Mouse (Mus musculus): ENCODE measurements around the gene Fam129a.

Gene Fam129a

GRCm38 (mm10) chr1:151610621-151611020 is 39.6 kb downstream of the Fam129a start:
- POLR2A ChIA-PET, result interaction anchor here in 2 of 4 experiments (0.9 to 1.3 kb wide), 2 partner anchors 9 kb away, joined by 3 read pairs; no protein-coding TSS in a partner anchor
- CTCF ChIA-PET, result no interaction called here

GRCm38 (mm10) chr1:151614320-151614935 is 43.4 kb downstream of the Fam129a start:
- POLR2A ChIA-PET, result no interaction called here

GRCm38 (mm10) chr1:151615625-151616024 is 44.6 kb downstream of the Fam129a start:
- POLR2A ChIA-PET, result no interaction called here
- CTCF ChIA-PET, result interaction anchor here in 1 of 4 experiments (0.5 kb wide), 1 partner anchor 8 kb away, joined by 3 read pairs; no protein-coding TSS in a partner anchor

More at GRCm38 (mm10) chr1:151614320-151614935, 43.4 kb downstream of the Fam129a start:
- CTCF ChIA-PET, result no interaction called here

GRCm38 (mm10) chr1:151616555-151617205 is 45.7 kb downstream of the Fam129a start:
- ChIA-PET CTCF (no interaction called here), POLR2A (no interaction called here)

- POLR2A ChIA-PET, result interaction anchor here in 1 of 4 experiments (0.9 to 1.6 kb wide), 3 partner anchors 12 to 40 kb away, joined by 3 to 4 read pairs (median 3); no protein-coding TSS in a partner anchor
- CTCF ChIA-PET, result interaction anchor here in 1 of 4 experiments (1.2 kb wide), 1 partner anchor 54 kb away, joined by 3 read pairs; no protein-coding TSS in a partner anchor
Measured at GRCm38 (mm10) chr1:151618251-151618650, 47.3 kb downstream of the Fam129a start.

- CTCF ChIA-PET, result interaction anchor here in 1 of 4 experiments (1.2 kb wide), 1 partner anchor 55 kb away, joined by 3 read pairs; no protein-coding TSS in a partner anchor
- POLR2A ChIA-PET, result interaction anchor here in 3 of 4 experiments (0.5 to 1.6 kb wide), 10 partner anchors 9 to 941 kb away, joined by 3 to 9 read pairs (median 3); partner anchors contain the start of gene 1700025G04Rik (in 1 of the 3)
Measured at GRCm38 (mm10) chr1:151619281-151619711, 48.3 kb downstream of the Fam129a start.

GRCm38 (mm10) chr1:151620730-151621129 is 49.7 kb downstream of the Fam129a start:
- ChIA-PET CTCF (no interaction called here), POLR2A (interaction anchor here in 2 of 4 experiments (1.1 to 1.2 kb wide), 2 partner anchors 10 to 60 kb away, joined by 3 read pairs; no protein-coding TSS in a partner anchor)

- POLR2A ChIA-PET, result no interaction called here
- CTCF ChIA-PET, result no interaction called here
Measured at GRCm38 (mm10) chr1:151624442-151625226, 53.6 kb downstream of the Fam129a start.

- POLR2A ChIA-PET, result no interaction called here
Measured at GRCm38 (mm10) chr1:151625260-151625659, 54.3 kb downstream of the Fam129a start.

GRCm38 (mm10) chr1:151625690-151626089 is 54.7 kb downstream of the Fam129a start:
- POLR2A ChIA-PET, result no interaction called here
- CTCF ChIA-PET, result no interaction called here

More at GRCm38 (mm10) chr1:151625260-151625659, 54.3 kb downstream of the Fam129a start:
- CTCF ChIA-PET, result no interaction called here

- CTCF ChIA-PET, result no interaction called here
- POLR2A ChIA-PET, result interaction anchor here in 1 of 4 experiments (1.4 kb wide), 1 partner anchor 30 kb away, joined by 3 read pairs; no protein-coding TSS in a partner anchor
Measured at GRCm38 (mm10) chr1:151626631-151627030, 55.6 kb downstream of the Fam129a start.

- CTCF ChIA-PET, result interaction anchor here in 1 of 4 experiments (0.6 kb wide), 1 partner anchor 182 kb away, joined by 9 read pairs; no protein-coding TSS in a partner anchor
Measured at GRCm38 (mm10) chr1:151627141-151627540, 56.2 kb downstream of the Fam129a start.

GRCm38 (mm10) chr1:151629591-151630250 is 58.7 kb downstream of the Fam129a start:
- CTCF ChIA-PET, result interaction anchor here in 1 of 4 experiments (0.7 kb wide), 1 partner anchor 301 kb away, joined by 3 read pairs; no protein-coding TSS in a partner anchor

More at GRCm38 (mm10) chr1:151627141-151627540, 56.2 kb downstream of the Fam129a start:
- POLR2A ChIA-PET, result interaction anchor here in 2 of 4 experiments (0.5 to 1.4 kb wide), 6 partner anchors 11 to 619 kb away, joined by 3 to 4 read pairs (median 3); no protein-coding TSS in a partner anchor

GRCm38 (mm10) chr1:151630251-151630628 is 59.3 kb downstream of the Fam129a start:
- POLR2A ChIA-PET, result interaction anchor here in 1 of 4 experiments (0.5 kb wide), 1 partner anchor 496 kb away, joined by 3 read pairs; no protein-coding TSS in a partner anchor
- CTCF ChIA-PET, result interaction anchor here in 1 of 4 experiments (0.7 kb wide), 1 partner anchor 300 kb away, joined by 3 read pairs; no protein-coding TSS in a partner anchor

More at GRCm38 (mm10) chr1:151629591-151630250, 58.7 kb downstream of the Fam129a start:
- POLR2A ChIA-PET, result interaction anchor here in 1 of 4 experiments (0.5 kb wide), 1 partner anchor 496 kb away, joined by 3 read pairs; no protein-coding TSS in a partner anchor

- CTCF ChIA-PET, result no interaction called here
- POLR2A ChIA-PET, result interaction anchor here in 1 of 4 experiments (1.4 kb wide), 1 partner anchor 13 kb away, joined by 4 read pairs; no protein-coding TSS in a partner anchor
Measured at GRCm38 (mm10) chr1:151631061-151631460, 60.1 kb downstream of the Fam129a start.

GRCm38 (mm10) chr1:151631703-151632294 is 60.8 kb downstream of the Fam129a start:
- ChIA-PET POLR2A (interaction anchor here in 2 of 4 experiments (0.6 to 1.4 kb wide), 2 partner anchors 13 to 21 kb away, joined by 3 to 4 read pairs; no protein-coding TSS in a partner anchor), CTCF (interaction anchor here in 3 of 4 experiments (0.5 to 0.7 kb wide), 3 partner anchors 18 to 185 kb away, joined by 3 to 7 read pairs (median 4); no protein-coding TSS in a partner anchor)

- ChIA-PET POLR2A (interaction anchor here in 1 of 4 experiments (1.4 kb wide), 1 partner anchor 14 kb away, joined by 4 read pairs; no protein-coding TSS in a partner anchor), CTCF (interaction anchor here in 2 of 4 experiments (0.5 to 0.6 kb wide), 2 partner anchors 17 to 27 kb away, joined by 4 to 6 read pairs; no protein-coding TSS in a partner anchor)
Measured at GRCm38 (mm10) chr1:151632567-151633356, 61.8 kb downstream of the Fam129a start.
